Comparison of ENCODE assay signal across 9 mouse cellular contexts in genomic region chr5:139536211-139536910, GRCm38 (mm10). TPM values are rescaled to one million over a fixed set of nuclear protein-coding genes. Genes with fewer than 3 reads are reported as not detected.
DNase-seq lines count a peak whose midpoint lies in the region; ATAC-seq and TF ChIP-seq lines count a peak whose summit lies in the region.
"Had no signal": no experiment of that assay in that cellular context is flagged by ENCODE, and none has a peak within 500 bp of the region (broad histone marks: within the 10 kb centered on the region; RNA-seq: fewer than 3 reads in every experiment).

No protein-coding gene starts in this region.

- peak; percentile 58 for DNase-seq in thymus, adult 2 months
- no peak for DNase-seq in thymus, adult 18-20 months
- peak; percentile 98 for DNase-seq in cerebellum, postnatal 14 days
- DNase-seq in gastrocnemius, postnatal 36 days, result peak; percentile 62 to 63
- DNase-seq in kidney, postnatal 25 days, result peak; percentile 75 to 88
- peak; percentile 73 for DNase-seq in ovary, postnatal 36 days (ENCODE audit: low spot score)
- peak; percentile 81 for DNase-seq in urinary bladder, postnatal 14 days (ENCODE audit: low spot score)

- 7% methylated on average over 26 of the region's 26 CpGs for WGBS in thymus, adult 2 months
- 1% methylated on average over 26 of the region's 26 CpGs for WGBS in lung, embryonic 16.5 days

- H3K9ac ChIP-seq in lung, embryonic 16.5 days (ENCODE audit: low read length), result no peak overlapping the region

- no peak overlapping the region for H3K4me3 ChIP-seq in thymus, adult 2 months (ENCODE audit: control insufficient read depth, insufficient read depth, low read length)
- no peak overlapping the region for H3K4me3 ChIP-seq in lung, embryonic 16.5 days (ENCODE audit: low read length)
- H3K4me3 ChIP-seq: erythroblast, embryonic 14.5 days had no signal

- H3K9me3 ChIP-seq in lung, embryonic 16.5 days (ENCODE audit: control insufficient read depth, low read length), result no peaks in the 10 kb centered on the region

- TF ChIP-seq POLR2A in thymus, adult 2 months (IDR thresholded peaks at IDR 0.05; ENCODE audit: control insufficient read depth, extremely low read depth, insufficient read depth, low read length, poor library complexity), result no peak

- TF ChIP-seq CTCF in thymus, adult 2 months (IDR thresholded peaks at IDR 0.05; ENCODE audit: borderline replicate concordance, control insufficient read depth, extremely low read depth, insufficient read depth, low read length, poor library complexity), result peak; percentile 77; the same call in 1 of the 2 replicates

- H3K4me1 ChIP-seq in thymus, adult 2 months (replicated peaks; ENCODE audit: control insufficient read depth, insufficient read depth, low read length), result no peaks in the 10 kb centered on the region
- peaks cover 4% of the 10 kb centered on the region for H3K4me1 ChIP-seq in lung, embryonic 16.5 days (replicated peaks; ENCODE audit: control insufficient read depth, insufficient read depth, low read length)

- peak; percentile 68; the same call in 1 of the 2 replicates for ATAC-seq in lung, embryonic 16.5 days (ENCODE audit: low read depth)

- intact Hi-C loops in gastrocnemius, postnatal 36 days (cut with DNase I), result loop anchor here (1.0 to 5.0 kb wide), 2 partner anchors 132 to 216 kb away; no protein-coding TSS in a partner anchor

- no peak overlapping the region for H3K4me2 ChIP-seq in lung, embryonic 16.5 days (ENCODE audit: low read depth, low read length)

- H3K27ac ChIP-seq in thymus, adult 2 months (ENCODE audit: control insufficient read depth, insufficient read depth, low read length), result no peak overlapping the region
- no peak overlapping the region for H3K27ac ChIP-seq in lung, embryonic 16.5 days (ENCODE audit: low read length)

- no peaks in the 10 kb centered on the region for H3K36me3 ChIP-seq in thymus, adult 2 months (ENCODE audit: control insufficient read depth, insufficient read depth, low read length)
- no peaks in the 10 kb centered on the region for H3K36me3 ChIP-seq in lung, embryonic 16.5 days (ENCODE audit: control insufficient read depth, insufficient read depth, low read length)

- H3K27me3 ChIP-seq in thymus, adult 2 months (ENCODE audit: control insufficient read depth, insufficient read depth, low read length), result peaks cover 30% of the 10 kb centered on the region
- H3K27me3 ChIP-seq in lung, embryonic 16.5 days (ENCODE audit: control insufficient read depth, insufficient read depth, low read depth, low read length), result peaks cover 87% of the 10 kb centered on the region

RNA-seq across cellular contexts. Expression of gene Uncx, which starts 6.9 kb away (rescaled TPM):
- polyA plus RNA-seq in thymus, adult 2 months (2012; rRNA removed), result 0.24 and 0.26 TPM in 2 replicates
- not detected for total RNA-seq in gastrocnemius, postnatal 36 days (2021)
- 0.08 TPM in 1 of 2 replicates, not detected in the other for polyA plus RNA-seq in lung, embryonic 16.5 days (2015; fragmentation: Nextera tagmentation; extraction: Ambion mirVana)
- polyA plus RNA-seq: erythroblast, embryonic 14.5 days had no signal

RNA-seq across cellular contexts. Expression of gene Zfand2a, which starts 52.0 kb away (rescaled TPM):
- 15.5 and 15.9 TPM in 2 replicates for polyA plus RNA-seq in thymus, adult 2 months (2012; rRNA removed)
- 1 to 10 TPM; 6.9 to 7.6 TPM for total RNA-seq in gastrocnemius, postnatal 36 days (2021)
- polyA plus RNA-seq in lung, embryonic 16.5 days (2015; fragmentation: Nextera tagmentation; extraction: Ambion mirVana), result 9.3 and 10.7 TPM in 2 replicates

Comparison
In these comparisons a context has a peak if more than half of its experiments do, and no peak if none do; other contexts are left out.
1. DNase-seq: peak in thymus, adult 2 months (single experiment), cerebellum, postnatal 14 days (2 of 2), gastrocnemius, postnatal 36 days (2 of 2), kidney, postnatal 25 days (2 of 2), ovary, postnatal 36 days (single experiment) and urinary bladder, postnatal 14 days (single experiment); none in thymus, adult 18-20 months (0 of 2).